Mouse (Mus musculus): ENCODE measurements around the gene Exoc6.

DNA sequence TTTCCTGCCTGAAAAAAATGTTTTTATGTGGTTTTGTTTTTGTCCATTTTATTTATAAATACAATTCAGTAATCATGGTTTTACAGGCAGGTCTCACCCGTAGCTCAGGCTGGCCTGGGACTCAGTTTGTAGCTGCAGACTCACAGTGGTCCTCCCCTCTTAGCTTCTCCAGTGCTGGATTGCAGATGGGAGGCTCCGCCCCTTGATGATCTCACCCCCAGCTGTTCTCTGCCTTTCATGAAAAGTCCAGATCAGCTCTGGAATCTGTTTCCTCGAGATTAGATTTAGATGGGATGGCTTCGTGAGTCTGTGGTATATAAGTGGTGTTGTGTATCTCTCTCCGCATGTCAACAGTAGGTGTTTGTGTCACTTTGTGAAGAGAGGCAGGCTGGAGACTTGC lies 24.6 kb downstream of the Exoc6 start:
- TF ChIP-seq EP300 (IDR thresholded peaks at IDR 0.05; ENCODE audit: low read depth) (no peak), CTCF (IDR thresholded peaks at IDR 0.05; ENCODE audit: low read depth) (no peak)
